Mouse (Mus musculus): Measurements from ENCODE around the gene Ino80. TPM values are rescaled to one million over a fixed set of nuclear protein-coding genes. Genes with fewer than 3 reads are reported as not detected.

The Ino80 gene
- polyA plus RNA-seq, 1 experiment from 2014 or later, result 3.2 TPM

- H3K9ac ChIP-seq (replicated peaks; ENCODE audit: low read depth), result no peak overlapping the region
- H3K4me2 ChIP-seq (replicated peaks; ENCODE audit: low read depth, low read length), result no peak overlapping the region
- no peak overlapping the region for H3K4me3 ChIP-seq (ENCODE audit: low read depth, low read length)
- TF ChIP-seq EP300 (IDR thresholded peaks at IDR 0.05) (no peak), CTCF (IDR thresholded peaks at IDR 0.05) (peak; percentile 20)
- H3K27me3 ChIP-seq (replicated peaks; ENCODE audit: insufficient read depth, low read length), result no peaks in the 10 kb centered on the region
- no peaks in the 10 kb centered on the region; the same call in 1 of the 2 replicates for H3K36me3 ChIP-seq (ENCODE audit: insufficient read depth, low read length)
- DNase-seq (ENCODE audit: low spot score) (no peak), ATAC-seq (no peak)
- WGBS, result 88% methylated on average over 5 of the region's 5 CpGs
- H3K27ac ChIP-seq (ENCODE audit: low read length), result no peak overlapping the region
- no peaks in the 10 kb centered on the region for H3K9me3 ChIP-seq (ENCODE audit: low read length)
- H3K4me1 ChIP-seq (ENCODE audit: insufficient read depth, low read depth, low read length), result no peaks in the 10 kb centered on the region
These were observed 79.2 kb downstream of the Ino80 start for GRCm38 (mm10) chr2:119398252-119398651.

GRCm38 (mm10) chr2:119389992-119390391 lies 87.5 kb downstream of the Ino80 start:
- Histone ChIP-seq H3K4me2 (replicated peaks; ENCODE audit: low read depth, low read length) (no peak overlapping the region), H3K4me3 (ENCODE audit: low read depth, low read length) (no peak overlapping the region), H3K9ac (replicated peaks; ENCODE audit: low read depth) (no peak overlapping the region), H3K27me3 (replicated peaks; ENCODE audit: insufficient read depth, low read length) (no peaks in the 10 kb centered on the region), H3K36me3 (ENCODE audit: insufficient read depth, low read length) (peaks cover 6% of the 10 kb centered on the region), H3K27ac (ENCODE audit: low read length) (no peak overlapping the region), H3K4me1 (ENCODE audit: insufficient read depth, low read depth, low read length) (no peaks in the 10 kb centered on the region), H3K9me3 (ENCODE audit: low read length) (no peaks in the 10 kb centered on the region)
- 0 out of 2 replicates have a peak, but pooled peaks have one; percentile 54 for ATAC-seq
- peak; percentile 41 for DNase-seq (ENCODE audit: low spot score)
- 64% methylated on average over 4 of the region's 4 CpGs for WGBS
- TF ChIP-seq EP300 (IDR thresholded peaks at IDR 0.05) (no peak), CTCF (IDR thresholded peaks at IDR 0.05) (no peak)

DNA sequence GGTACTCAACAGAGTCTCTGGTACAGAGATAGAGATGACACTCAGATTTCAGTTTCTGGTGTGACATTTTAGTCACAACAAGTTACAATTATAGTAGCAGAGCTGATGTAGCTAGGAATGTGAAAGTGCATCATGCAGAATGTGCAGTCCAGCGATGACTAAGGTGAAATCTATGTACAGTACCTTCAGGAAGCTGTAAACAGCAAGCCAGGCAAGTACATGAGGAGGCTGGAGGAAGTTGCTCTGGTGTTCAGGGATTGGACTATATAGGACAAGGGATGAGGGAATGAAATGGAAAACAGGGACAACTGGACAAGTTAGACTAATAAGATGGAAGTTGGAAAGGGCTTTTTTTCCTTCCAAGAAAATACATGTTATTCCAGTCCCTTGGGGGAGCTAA lies 89.2 kb downstream of the Ino80 start:
- 69% methylated on average over 1 of the region's 1 CpGs for WGBS
- Histone ChIP-seq H3K9me3 (ENCODE audit: low read length) (no peaks in the 10 kb centered on the region), H3K9ac (replicated peaks; ENCODE audit: low read depth) (no peak overlapping the region), H3K4me3 (ENCODE audit: low read depth, low read length) (no peak overlapping the region), H3K4me2 (replicated peaks; ENCODE audit: low read depth, low read length) (no peak overlapping the region), H3K27ac (ENCODE audit: low read length) (no peak overlapping the region), H3K4me1 (ENCODE audit: insufficient read depth, low read depth, low read length) (no peaks in the 10 kb centered on the region), H3K27me3 (replicated peaks; ENCODE audit: insufficient read depth, low read length) (no peaks in the 10 kb centered on the region), H3K36me3 (ENCODE audit: insufficient read depth, low read length) (peaks cover 6% of the 10 kb centered on the region; the same call in 1 of the 2 replicates)
- TF ChIP-seq CTCF (IDR thresholded peaks at IDR 0.05), result no peak
- no peak for TF ChIP-seq EP300 (IDR thresholded peaks at IDR 0.05)
- DNase-seq (ENCODE audit: low spot score), result peak; percentile 15
- ATAC-seq, result no peak

DNA sequence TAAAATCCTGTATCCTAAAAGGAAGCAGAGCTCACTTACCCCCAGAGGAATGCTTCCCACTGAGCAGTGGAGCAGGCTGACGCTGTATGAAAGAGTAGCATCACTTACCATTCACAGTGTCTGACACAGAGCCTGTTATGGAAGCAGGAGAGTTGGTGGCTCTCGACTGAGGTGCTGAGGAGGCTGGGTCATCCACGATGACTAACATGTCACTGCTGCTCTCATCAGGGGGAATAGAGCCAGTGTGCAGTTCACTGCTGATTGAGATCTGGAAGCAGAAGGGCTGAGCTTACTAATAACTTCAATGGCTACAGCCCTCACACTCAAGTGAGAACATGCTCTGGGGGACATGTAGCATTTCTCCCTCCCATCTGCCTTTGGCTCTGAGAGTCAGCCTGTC lies 98.0 kb downstream of the Ino80 start:
- H3K4me1 ChIP-seq (ENCODE audit: insufficient read depth, low read depth, low read length), result no peaks in the 10 kb centered on the region
- H3K9me3 ChIP-seq (ENCODE audit: low read length), result no peaks in the 10 kb centered on the region
- H3K36me3 ChIP-seq (ENCODE audit: insufficient read depth, low read length), result peaks cover 49% of the 10 kb centered on the region
- H3K27me3 ChIP-seq (replicated peaks; ENCODE audit: insufficient read depth, low read length), result no peaks in the 10 kb centered on the region
- ATAC-seq (no peak), DNase-seq (ENCODE audit: low spot score) (no peak)
- H3K27ac ChIP-seq (ENCODE audit: low read length), result no peak overlapping the region
- no peak overlapping the region for H3K4me3 ChIP-seq (ENCODE audit: low read depth, low read length)
- WGBS, result 89% methylated on average over 3 of the region's 3 CpGs
- TF ChIP-seq CTCF (IDR thresholded peaks at IDR 0.05) (no peak), EP300 (IDR thresholded peaks at IDR 0.05) (no peak)
- H3K9ac ChIP-seq (replicated peaks; ENCODE audit: low read depth), result no peak overlapping the region
- H3K4me2 ChIP-seq (replicated peaks; ENCODE audit: low read depth, low read length), result no peak overlapping the region

- Histone ChIP-seq H3K9me3 (ENCODE audit: low read length) (no peaks in the 10 kb centered on the region), H3K9ac (replicated peaks; ENCODE audit: low read depth) (no peak overlapping the region), H3K27ac (ENCODE audit: low read length) (peak overlapping the region; percentile 23; the same call in 1 of the 2 replicates), H3K27me3 (replicated peaks; ENCODE audit: insufficient read depth, low read length) (no peaks in the 10 kb centered on the region), H3K36me3 (ENCODE audit: insufficient read depth, low read length) (peaks cover 59% of the 10 kb centered on the region), H3K4me2 (replicated peaks; ENCODE audit: low read depth, low read length) (no peak overlapping the region), H3K4me1 (ENCODE audit: insufficient read depth, low read depth, low read length) (no peaks in the 10 kb centered on the region), H3K4me3 (ENCODE audit: low read depth, low read length) (no peak overlapping the region)
- TF ChIP-seq CTCF (IDR thresholded peaks at IDR 0.05), result no peak
- no peak for DNase-seq (ENCODE audit: low spot score)
- 54% methylated on average over 3 of the region's 3 CpGs for WGBS
- ATAC-seq, result no peak
These were observed 99.7 kb downstream of the Ino80 start for GRCm38 (mm10) chr2:119377826-119378225.

GRCm38 (mm10) chr2:119377286-119377685 lies 100.2 kb downstream of the Ino80 start:
- ATAC-seq (peak; percentile 57), DNase-seq (ENCODE audit: low spot score) (no peak)
- H3K4me3 ChIP-seq (ENCODE audit: low read depth, low read length), result no peak overlapping the region
- H3K27ac ChIP-seq (ENCODE audit: low read length), result no peak overlapping the region
- no peaks in the 10 kb centered on the region for H3K27me3 ChIP-seq (replicated peaks; ENCODE audit: insufficient read depth, low read length)
- H3K9ac ChIP-seq (replicated peaks; ENCODE audit: low read depth), result no peak overlapping the region
- 60% methylated on average over 9 of the region's 9 CpGs for WGBS
- no peaks in the 10 kb centered on the region for H3K9me3 ChIP-seq (ENCODE audit: low read length)
- H3K4me2 ChIP-seq (replicated peaks; ENCODE audit: low read depth, low read length), result no peak overlapping the region
- no peaks in the 10 kb centered on the region for H3K4me1 ChIP-seq (ENCODE audit: insufficient read depth, low read depth, low read length)
- peaks cover 58% of the 10 kb centered on the region for H3K36me3 ChIP-seq (ENCODE audit: insufficient read depth, low read length)
- TF ChIP-seq CTCF (IDR thresholded peaks at IDR 0.05) (no peak), EP300 (IDR thresholded peaks at IDR 0.05) (no peak)

DNA sequence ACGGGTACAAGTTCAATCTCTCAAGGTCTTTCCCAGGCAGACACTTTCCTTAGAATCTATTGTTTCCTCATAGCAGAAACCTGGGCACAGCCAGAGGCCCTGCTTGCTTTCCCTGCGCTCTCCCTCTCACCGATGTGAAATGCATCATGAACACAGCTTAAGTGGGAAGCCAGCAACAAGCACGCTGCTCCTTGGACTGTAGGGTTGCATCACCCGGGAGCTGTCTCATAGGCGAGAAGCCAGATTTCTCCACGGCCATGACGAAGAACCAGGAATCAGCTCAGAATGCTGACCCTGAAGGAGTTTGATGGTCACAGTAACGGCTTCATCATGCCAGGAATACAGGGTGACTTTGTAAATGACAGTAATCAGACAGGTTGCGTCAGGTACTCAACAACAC lies 107.4 kb downstream of the Ino80 start:
- no peaks in the 10 kb centered on the region for H3K27me3 ChIP-seq (replicated peaks; ENCODE audit: insufficient read depth, low read length)
- H3K4me2 ChIP-seq (replicated peaks; ENCODE audit: low read depth, low read length), result no peak overlapping the region
- H3K9me3 ChIP-seq (ENCODE audit: low read length), result no peaks in the 10 kb centered on the region
- DNase-seq (ENCODE audit: low spot score) (peak; percentile 16), ATAC-seq (no peak)
- no peak for TF ChIP-seq EP300 (IDR thresholded peaks at IDR 0.05)
- no peak for TF ChIP-seq CTCF (IDR thresholded peaks at IDR 0.05)
- H3K27ac ChIP-seq (ENCODE audit: low read length), result no peak overlapping the region
- WGBS, result 85% methylated on average over 10 of the region's 10 CpGs
- H3K4me1 ChIP-seq (ENCODE audit: insufficient read depth, low read depth, low read length), result no peaks in the 10 kb centered on the region
- peaks cover 30% of the 10 kb centered on the region; the same call in 1 of the 2 replicates for H3K36me3 ChIP-seq (ENCODE audit: insufficient read depth, low read length)
- no peak overlapping the region for H3K9ac ChIP-seq (replicated peaks; ENCODE audit: low read depth)
- H3K4me3 ChIP-seq (ENCODE audit: low read depth, low read length), result no peak overlapping the region
